Mouse (Mus musculus) erythroid progenitor cell, adult 5-6 weeks (primary cell): ENCODE results near the gene Cilp. TPM values are rescaled to one million over a fixed set of nuclear protein-coding genes. Genes with fewer than 3 reads are reported as not detected.
"Not testable (repeated sequence)": the region's sequence is repeated elsewhere in the genome, so short reads cannot be mapped to it uniquely, and the experiment has no call there.

ENCODE experiments used
- ATAC-seq: replicated peaks from 2 replicates; pipeline ENCODE4 v1.8.0; 2016; ENCODE audit warnings: moderate number of reproducible peaks, mild to moderate bottlenecking, moderate TSS enrichment, inconsistent platforms; ENCODE audit not compliant: poor library complexity, low FRiP score, severe bottlenecking
- total RNA-seq, 2 experiments: library from RNA; stranded (forward) in 1 of 2; stranded (reverse) in 1 of 2; fragments of 150-400 nt in 1 of 2; fragments of 186-747, 209-891 nt in 1 of 2; gene quantifications; 2 replicates each; pipeline versions ENCODE4 v1.2.3 to v1.2.4; 2015 to 2017; ENCODE audit warnings: low replicate concordance in 2 of 2

The Cilp gene
- total RNA-seq, 2 experiments from 2014 or later: not detected

DNA sequence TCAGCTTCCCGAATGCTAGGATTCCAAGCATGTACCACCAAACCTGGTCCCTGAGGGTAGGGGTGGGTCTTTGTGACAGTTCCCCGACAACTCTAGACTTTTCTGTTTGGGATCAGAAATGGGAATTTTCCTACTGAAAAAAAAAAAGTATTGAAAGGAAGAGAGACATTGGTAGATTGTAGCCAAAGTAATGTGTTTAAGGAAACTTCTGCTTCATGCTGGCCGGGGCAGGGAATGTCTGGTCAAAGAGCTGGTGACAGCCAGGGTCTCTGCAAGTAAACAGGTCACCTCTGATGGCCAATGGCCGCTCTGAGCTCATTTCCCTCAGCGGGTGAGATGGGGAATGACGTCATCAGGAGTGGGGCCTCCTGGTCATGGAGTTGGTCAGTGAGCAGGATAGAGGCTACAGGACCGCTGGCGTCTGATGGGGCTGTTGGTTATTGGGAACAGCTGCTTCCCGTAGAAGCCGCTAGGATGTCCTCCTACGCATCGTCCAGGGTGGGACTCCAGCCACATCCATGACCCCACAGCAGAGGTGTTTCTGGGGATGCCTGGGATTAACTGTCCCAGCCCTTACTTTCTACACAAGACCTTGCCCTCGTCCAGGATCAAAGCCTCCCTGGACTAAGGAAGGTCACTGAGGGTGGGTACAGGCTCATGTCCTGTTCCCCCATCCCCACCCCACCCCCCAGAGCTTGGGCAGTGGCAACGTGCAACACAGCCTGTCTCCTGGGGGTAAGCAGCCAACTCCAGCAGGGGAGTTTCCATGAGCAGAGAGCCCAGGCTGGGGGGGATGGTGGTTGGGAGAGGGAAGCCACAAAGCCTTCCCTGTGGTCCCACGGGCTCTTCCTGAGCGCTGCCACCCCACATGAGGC lies 17.2 kb upstream of the Cilp start:
- no peak for ATAC-seq

DNA sequence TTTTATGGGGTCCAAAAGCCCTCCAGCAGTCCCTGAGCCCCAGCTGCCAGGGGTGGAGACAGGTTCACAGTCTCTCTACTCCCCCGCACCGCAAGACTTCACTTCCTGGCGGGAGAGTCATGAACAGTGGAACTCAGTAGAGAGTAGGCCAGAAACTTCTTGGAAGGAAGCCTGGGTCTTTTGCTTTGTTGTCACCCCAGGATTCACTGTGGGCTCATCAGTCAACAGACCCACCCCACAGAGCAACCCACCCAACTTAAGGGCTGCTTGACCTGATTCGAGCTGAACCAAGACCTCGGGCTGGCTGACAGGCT lies 16.6 kb upstream of the Cilp start:
- ATAC-seq: no peak

DNA sequence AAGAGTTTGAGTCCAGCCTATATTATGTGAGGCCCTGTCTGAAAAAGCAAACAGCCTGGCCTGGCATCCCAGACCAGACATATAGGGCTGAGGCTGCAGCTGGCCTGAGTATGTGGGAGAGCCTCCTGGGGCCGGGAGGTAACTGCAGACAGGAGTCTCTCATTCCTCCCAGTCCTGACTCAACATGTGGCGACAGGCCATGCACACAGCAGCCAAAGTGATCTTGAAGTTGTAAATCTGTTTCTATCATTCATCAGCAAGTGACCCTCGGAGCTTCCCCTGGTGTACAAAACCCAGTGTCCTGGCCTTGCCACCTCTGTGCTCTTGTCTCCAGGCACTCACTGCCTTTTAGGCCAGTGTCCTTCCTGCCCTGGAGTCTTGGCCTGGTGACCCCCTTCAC lies 13.0 kb upstream of the Cilp start:
- ATAC-seq: no peak

- ATAC-seq: no peak
These were observed 8.9 kb upstream of the Cilp start for GRCm38 (mm10) chr9:65255906-65256600.

GRCm38 (mm10) chr9:65257218-65257910 lies 7.6 kb upstream of the Cilp start:
- ATAC-seq: no peak

DNA sequence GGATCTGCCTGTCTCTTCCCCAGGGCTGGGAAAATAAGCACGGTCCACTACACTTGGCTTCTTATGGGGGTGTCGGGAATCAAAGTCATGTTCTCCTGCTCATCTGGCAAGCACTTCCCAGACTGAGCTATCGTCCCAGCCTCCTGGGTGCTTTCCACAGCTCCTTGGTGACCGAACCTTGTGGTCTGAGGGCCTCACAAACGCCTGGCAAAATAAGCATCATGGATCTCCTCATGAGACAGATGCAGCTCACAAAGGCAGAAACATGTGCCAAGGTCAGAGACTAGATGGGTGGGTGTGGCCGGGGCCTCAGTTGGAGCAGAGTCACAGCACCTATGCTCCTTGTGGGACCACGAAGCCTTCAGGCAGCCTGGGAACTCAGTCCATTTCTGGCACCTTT lies 5.6 kb upstream of the Cilp start:
- no peak for ATAC-seq

DNA sequence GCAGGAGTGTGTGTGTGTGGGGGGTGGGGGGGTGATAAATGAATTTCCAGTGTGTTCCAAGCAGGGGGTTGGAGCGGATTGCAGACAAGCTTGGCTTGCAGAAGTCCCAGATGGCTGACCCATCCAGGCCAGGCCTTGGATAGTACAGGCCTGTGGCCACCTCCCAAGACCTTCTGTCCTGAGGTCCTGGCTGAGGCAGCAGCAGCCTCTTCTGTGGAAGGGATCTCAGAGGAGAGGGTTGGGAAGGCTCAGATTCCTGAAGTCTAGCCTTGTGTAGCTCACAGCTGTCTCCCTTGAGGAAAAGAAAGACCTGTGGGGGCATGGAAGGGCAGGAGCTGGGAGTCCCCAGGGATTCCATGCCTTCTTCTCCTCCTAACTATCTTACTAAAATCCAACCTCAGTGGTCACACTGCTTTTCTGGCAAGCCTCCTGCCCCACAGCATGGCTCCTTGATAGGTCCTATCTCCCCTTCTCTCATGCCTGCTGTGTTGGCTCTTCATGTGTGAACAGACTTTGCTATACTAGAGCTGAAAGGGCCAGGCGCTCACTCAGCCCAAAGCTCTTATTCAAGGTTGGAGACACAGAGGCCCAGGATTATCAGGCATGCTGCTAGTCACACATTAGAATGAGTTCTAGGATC lies 3.3 kb upstream of the Cilp start:
- ATAC-seq: no peak

DNA sequence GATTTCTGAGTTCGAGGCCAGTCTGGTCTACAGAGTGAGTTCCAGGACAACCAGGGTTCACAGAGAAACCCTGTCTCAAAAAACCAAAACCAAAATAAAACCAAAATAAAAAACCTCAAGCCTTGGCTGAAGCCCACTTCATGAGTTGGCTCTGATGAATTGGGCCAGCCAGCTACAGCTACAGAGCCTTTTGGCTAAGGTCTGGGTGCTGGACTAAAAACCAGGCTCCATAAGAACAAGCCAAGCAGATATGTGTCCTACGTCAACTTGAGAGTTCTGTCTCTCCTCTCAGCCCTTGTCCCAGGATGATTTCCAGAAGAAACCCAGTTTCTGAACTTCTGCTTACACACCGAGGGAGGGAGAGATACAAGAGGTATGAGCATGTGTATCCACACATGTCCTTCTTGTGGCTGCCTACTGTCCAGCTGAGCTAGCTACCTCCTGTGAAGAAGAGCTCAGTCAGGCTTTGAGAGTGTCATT lies 2.3 kb upstream of the Cilp start:
- ATAC-seq: no peak

GRCm38 (mm10) chr9:65267742-65268515 lies 2.9 kb downstream of the Cilp start:
- ATAC-seq: no peak

DNA sequence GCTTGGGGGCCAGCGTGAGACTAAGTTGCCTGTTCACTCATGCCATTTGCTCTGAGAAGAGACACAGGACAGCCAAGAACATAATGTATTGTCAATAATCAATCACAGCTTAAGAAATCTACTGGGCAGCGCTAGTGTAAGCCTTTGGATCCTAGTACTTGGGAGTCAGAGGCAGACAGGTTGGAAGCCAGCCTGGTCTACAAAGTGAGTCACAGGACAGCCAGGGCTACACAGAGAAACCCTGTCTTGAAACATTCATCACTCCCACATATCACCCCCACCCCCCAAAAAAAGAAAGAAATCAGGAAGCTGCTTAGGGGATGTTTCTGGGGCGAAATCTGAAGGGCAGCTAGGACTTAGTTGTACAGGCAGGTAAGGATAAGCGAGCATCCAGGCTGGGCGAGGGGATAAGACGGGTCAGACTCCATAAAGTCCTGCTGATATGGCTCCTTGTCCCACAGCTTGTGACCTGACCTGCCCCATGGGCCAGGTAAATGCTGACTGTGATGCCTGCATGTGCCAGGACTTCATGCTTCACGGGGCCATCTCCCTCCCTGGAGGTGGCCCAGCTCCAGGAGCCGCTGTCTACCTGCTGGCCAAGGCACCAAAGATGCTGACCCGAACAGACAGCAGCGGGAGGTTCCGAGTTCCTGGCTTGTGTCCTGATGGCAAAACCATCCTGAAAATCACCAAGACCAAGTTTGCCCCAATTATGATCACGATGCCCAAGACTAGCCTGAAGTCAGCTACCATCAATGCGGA lies 8.2 kb downstream of the Cilp start:
- no peak for ATAC-seq

DNA sequence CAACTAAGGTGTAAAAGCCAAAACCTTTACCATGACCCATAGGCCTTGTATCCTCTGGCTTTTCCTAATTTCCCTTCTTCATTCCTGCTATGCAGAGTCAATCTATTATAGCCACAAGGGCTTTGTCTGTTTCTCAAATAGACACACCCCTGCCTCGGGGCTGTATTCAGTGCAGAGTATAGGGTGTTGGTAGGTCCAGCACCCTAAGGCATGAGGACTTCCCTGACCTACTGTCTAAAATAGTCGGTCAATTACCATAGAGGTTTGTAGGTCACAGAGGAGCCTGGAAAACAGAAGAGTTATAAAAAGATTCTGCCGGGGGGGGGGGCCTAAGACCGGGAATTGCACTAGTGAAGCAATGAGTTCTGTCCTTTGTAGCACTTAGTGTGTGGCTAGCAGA lies 8.9 kb downstream of the Cilp start:
- ATAC-seq: no peak

- not testable (repeated sequence) for ATAC-seq
These were observed 9.9 kb downstream of the Cilp start for GRCm38 (mm10) chr9:65274851-65275250.

GRCm38 (mm10) chr9:65275810-65276530 lies 11.0 kb downstream of the Cilp start:
- ATAC-seq: no peak

DNA sequence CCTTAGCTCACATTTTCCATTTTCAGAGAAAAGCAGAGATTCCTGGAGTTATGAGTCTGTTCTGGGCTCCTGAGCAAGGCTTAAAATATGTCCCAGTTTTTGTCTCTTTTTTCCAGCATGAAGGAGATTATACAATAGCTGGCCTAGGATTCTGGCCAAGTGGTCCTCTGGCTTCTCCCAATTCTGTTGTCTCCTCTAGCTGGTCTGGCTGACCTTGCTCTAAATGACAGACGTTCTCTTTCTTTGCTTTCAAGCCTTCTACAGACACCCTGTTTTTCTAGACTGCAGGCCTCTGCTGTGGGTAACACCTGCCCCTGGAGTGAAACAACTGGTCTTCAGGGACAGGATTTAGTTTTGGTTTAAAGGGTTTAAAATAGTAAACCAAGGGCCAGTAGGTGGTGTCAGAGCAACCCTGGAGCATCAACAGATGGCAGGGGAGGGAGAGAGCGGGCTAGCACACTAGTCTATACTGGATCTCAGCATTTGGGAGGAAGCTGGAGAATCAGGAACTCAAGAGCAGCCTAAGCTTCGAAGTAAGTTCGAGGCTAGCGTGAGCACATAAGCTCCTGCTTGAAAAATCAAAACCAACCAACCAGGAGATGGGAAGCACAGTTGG lies 16.7 kb downstream of the Cilp start:
- no peak for ATAC-seq

GRCm38 (mm10) chr9:65283301-65283700 lies 18.3 kb downstream of the Cilp start:
- no peak for ATAC-seq

GRCm38 (mm10) chr9:65288252-65288651 lies 23.3 kb downstream of the Cilp start:
- not testable (repeated sequence) for ATAC-seq

GRCm38 (mm10) chr9:65289988-65290387 lies 25.0 kb downstream of the Cilp start:
- no peak for ATAC-seq

DNA sequence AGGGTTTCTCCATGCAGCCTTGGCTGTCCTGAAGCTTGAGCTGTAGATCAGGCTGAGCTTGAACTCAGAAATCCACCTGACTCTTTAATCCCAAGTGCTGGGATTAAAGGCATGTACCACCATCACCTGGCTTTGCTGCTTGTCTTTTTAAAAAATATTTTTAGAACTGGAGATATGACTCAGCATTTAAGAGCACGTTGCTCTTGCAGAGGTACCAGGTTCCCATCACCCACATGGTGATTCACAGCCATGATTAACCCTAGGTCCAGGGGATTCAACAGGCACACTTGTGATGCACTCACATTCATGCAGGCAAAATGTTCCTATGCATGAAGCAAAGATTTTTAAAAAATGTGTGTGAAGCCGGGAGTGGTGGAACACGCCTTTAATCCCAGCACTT lies 27.4 kb downstream of the Cilp start:
- ATAC-seq: no peak
